Mouse (Mus musculus) gastrocnemius, adult 2 months (tissue): ENCODE results near the gene Ckap2. TPM values are rescaled to one million over a fixed set of nuclear protein-coding genes. Genes with fewer than 3 reads are reported as not detected.
"Not testable (repeated sequence)": the region's sequence is repeated elsewhere in the genome, so short reads cannot be mapped to it uniquely, and the experiment has no call there.

Source experiments
- DNase-seq: peaks from one replicate; pipeline ENCODE4 v3.0.0; 2022
- H3K27ac ChIP-seq: fragments of 200-600 bp; 2 replicates; pipeline ENCODE4 v1.8.1; 2022; ENCODE audit warnings: mild to moderate bottlenecking
- H3K4me3 ChIP-seq: fragments of 200-600 bp; 2 replicates; pipeline ENCODE4 v1.8.1; 2022; ENCODE audit warnings: mild to moderate bottlenecking, moderate library complexity
- CTCF ChIP-seq: fragments of 200-600 bp; IDR thresholded peaks from 2 replicates; pipeline ENCODE4 v1.8.1; 2022; ENCODE audit warnings: antibody characterized with exemption, mild to moderate bottlenecking, moderate library complexity
- intact Hi-C: fragments of 180-260 bp; cut with DNase I; formaldehyde crosslinking; loops from one replicate; pipeline ENCODE4 v1.15.1; 2025
- total RNA-seq, 2 experiments: library from RNA; stranded (reverse); gene quantifications; 2 replicates each; pipeline ENCODE4 v1.2.3; 2021

Ckap2 gene
- total RNA-seq, 2 experiments from 2014 or later: not detected

DNA sequence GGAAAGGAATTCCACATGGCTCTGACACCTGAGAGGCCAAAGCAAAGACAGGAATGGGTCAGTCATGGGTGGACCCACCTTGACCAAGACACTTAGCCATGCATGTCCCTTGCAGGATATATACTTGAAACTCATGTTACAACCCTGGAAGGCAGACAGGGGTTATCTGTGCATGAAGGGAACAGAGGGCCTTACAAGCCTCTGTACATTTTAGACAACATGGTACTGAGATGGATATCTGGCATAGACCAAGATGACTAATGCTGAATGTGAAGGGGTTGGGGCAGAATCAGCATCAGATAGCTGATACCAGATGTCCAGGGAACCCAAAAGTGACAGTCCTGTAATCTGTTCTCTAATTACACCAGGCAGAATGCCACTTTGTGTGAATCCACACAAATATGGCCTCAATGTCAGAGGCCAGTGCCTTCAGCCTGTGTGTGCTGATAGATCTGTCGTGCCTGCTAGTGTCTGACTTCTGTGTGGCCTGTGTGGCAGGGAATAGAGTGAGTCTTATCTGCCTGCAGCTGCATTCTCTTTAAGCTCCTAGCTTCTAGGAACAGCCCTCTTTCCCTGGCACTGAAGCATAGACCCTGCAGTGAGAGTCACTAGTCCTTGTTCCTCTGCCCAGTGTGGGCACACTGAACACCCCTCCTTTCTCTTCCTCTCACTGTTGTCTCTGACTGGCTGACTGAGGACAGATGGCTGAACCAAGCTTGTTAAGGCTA is 41.7 kb downstream of the Ckap2 start:
- intact Hi-C loops: loop anchor here (2.0 kb wide), 1 partner anchor 21 kb away; no protein-coding TSS in a partner anchor
- TF ChIP-seq CTCF: no peak
- DNase-seq: no peak
- no peak overlapping the region for H3K4me3 ChIP-seq
- peak overlapping the region; percentile 88 for H3K27ac ChIP-seq

DNA sequence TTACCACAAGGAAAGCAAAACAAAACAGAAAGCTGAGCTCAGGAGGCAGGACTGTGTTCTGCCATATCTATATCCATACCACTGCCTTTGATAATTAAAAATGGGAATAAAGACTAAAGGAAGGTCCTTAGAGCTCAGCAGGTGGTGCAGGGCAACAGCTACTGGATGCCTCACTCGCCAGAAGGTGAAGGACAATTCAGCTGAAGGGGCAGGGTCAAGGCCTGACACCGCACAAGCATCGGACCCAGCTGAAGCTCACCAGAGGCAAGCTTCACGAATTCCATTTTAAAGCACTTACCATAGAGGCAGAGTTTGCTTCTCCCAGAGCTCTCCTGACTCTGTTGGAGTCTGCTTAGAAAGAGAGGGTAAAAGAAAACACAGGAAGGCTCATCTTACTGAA is 43.0 kb downstream of the Ckap2 start:
- TF ChIP-seq CTCF: no peak
- DNase-seq: no peak
- H3K4me3 ChIP-seq: no peak overlapping the region
- H3K27ac ChIP-seq: peak overlapping the region; percentile 88
- intact Hi-C loops: loop anchor here (2.0 kb wide), 1 partner anchor 22 kb away; no protein-coding TSS in a partner anchor

DNA sequence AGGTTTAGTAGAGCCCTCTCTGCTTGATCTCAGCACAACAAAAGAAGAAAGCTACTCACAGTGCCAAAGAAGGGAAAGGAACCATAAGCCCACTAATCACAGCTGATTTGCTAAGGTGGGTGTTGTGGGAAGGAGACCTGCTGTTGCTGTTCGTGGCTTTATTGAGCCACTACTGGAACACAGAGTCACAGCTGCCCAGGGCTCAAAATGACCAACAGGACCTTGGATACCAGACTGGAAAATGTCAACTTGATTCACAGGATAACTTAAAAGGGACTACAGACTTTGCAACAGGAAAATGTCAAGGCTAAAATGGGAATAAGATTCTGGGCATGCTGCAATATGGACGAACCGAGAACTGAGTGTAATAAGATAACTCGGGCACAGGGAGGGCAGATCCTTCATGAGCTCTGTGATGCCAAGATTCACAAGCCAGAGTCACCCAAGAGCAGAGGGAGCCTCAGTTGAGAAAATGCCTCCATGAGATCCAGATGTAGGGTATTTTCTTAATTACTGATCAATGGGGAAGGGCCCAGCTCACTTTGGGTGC is 43.7 kb downstream of the Ckap2 start:
- peak overlapping the region; percentile 88 for H3K27ac ChIP-seq
- H3K4me3 ChIP-seq: no peak overlapping the region
- no peak for TF ChIP-seq CTCF
- intact Hi-C loops: loop anchor here (2.0 kb wide), 1 partner anchor 23 kb away; no protein-coding TSS in a partner anchor
- DNase-seq: peak; percentile 39

- intact Hi-C loops: not testable (repeated sequence)
- H3K4me3 ChIP-seq: peak overlapping the region; percentile 35
- DNase-seq: peak; percentile 82
- H3K27ac ChIP-seq: peak overlapping the region; percentile 89
Observed at GRCm38 (mm10) chr8:22136462-22136861, 49.2 kb downstream of the Ckap2 start.

GRCm38 (mm10) chr8:22134750-22135135 is 50.9 kb downstream of the Ckap2 start:
- TF ChIP-seq CTCF: no peak
- intact Hi-C loops: no loop called here
- Histone ChIP-seq H3K27ac (no peak overlapping the region), H3K4me3 (no peak overlapping the region)
- no peak for DNase-seq

- intact Hi-C loops: no loop called here
- Histone ChIP-seq H3K4me3 (no peak overlapping the region), H3K27ac (no peak overlapping the region)
- DNase-seq: no peak
- no peak for TF ChIP-seq CTCF
Observed at GRCm38 (mm10) chr8:22134078-22134749, 51.4 kb downstream of the Ckap2 start.

DNA sequence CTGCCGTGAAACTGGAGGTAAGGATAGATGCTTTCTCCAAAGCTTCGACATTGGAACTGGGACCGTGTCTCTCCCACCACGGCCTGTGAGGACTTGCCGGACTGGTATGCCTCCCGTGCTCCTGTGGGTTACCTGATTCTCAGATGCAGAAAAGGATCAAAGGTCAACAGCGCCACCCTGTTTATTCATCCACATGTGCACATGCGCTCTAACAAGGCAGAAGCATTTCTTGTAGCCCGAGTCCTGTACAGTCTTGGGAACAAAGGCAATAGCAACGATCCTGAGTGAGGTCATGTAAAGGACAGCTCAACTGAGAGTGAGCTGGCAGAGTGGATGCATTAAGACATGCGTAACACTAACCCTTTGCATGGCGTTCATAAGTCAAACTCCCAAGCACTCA is 53.6 kb downstream of the Ckap2 start:
- intact Hi-C loops: no loop called here
- no peak overlapping the region for H3K4me3 ChIP-seq
- TF ChIP-seq CTCF: no peak
- no peak for DNase-seq
- peak overlapping the region; percentile 12; the same call in 1 of the 2 replicates for H3K27ac ChIP-seq

DNA sequence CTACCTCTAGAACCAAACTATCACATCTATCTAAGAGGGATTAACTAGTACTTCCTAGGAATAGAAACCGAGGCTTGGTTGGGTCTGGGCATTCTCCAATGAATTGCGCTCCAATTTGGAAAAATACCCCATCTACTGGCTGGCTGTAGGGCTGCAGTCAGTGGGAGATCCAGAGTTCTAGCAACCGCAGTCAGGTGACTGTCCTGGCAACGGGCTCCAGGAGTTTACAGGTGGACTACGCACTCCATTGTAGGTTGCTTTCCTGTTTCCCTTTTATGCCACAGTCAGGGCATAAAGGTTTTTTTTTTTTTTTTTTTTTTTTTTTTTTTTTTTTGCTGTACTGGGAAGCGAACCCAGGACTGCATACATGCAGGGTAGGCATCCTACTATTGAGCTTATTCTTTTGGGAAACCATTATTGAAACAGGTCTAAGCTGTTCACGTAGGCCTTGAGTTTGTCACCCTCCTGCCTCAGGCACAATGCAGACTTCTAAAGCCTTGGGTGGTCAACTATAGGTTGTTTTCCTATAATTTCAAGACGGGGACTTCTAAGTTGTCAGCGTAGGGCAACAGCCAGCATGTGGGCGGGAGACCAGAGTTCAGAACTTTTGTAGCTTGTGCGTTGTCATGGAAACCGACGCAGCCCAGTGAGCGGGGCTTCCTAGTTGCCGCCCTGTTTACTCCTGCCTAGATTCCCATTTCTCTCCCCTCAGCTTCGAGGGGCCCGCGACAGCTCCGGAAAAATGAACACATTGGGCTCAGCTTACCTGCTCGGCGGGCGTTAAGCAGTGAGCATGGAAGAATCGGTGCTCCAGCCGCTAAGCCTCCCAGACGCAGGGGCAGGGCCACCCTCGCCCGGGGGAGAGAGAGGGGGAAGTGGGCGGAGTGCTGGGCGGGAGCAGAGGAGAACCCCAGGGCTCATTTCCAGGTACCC is 61.1 kb downstream of the Ckap2 start, which contains the start of gene Nek5:
TSS of gene Nek5 (minus strand) at position 834 of the 933 bp plus-strand sequence.
- DNase-seq: peak; percentile 42
- intact Hi-C loops: no loop called here
- Histone ChIP-seq H3K4me3 (peak within 1 kb of the TSS; percentile 73), H3K27ac (peak within 1 kb of the TSS; percentile 25)
- TF ChIP-seq CTCF: peak; percentile 59

Other genes with a start within 250 kb of the Ckap2 start
- gene Defb35, start 247.5 kb downstream of the Ckap2 start, total RNA-seq: not detected
- gene Defb13, start 239.1 kb downstream of the Ckap2 start, total RNA-seq: not detected
- not detected for gene Fam90a1a, start 227.1 kb downstream of the Ckap2 start, total RNA-seq
- not detected for gene Ccdc70, start 216.0 kb downstream of the Ckap2 start, total RNA-seq
- under 1 TPM in 1 of 2 experiments, not detected in 1; 0.06 TPM for gene Atp7b, start 125.5 kb downstream of the Ckap2 start, total RNA-seq
- gene Alg11, start 125.1 kb downstream of the Ckap2 start, total RNA-seq: 1 to 10 TPM; 6.1 to 7.6 TPM
- under 1 TPM; 0.22 to 0.48 TPM for gene Nek5, start 60.8 kb downstream of the Ckap2 start, total RNA-seq
- gene Nek3, start 19.4 kb downstream of the Ckap2 start, total RNA-seq: 1 to 10 TPM; 2.8 to 3.4 TPM
- 10 to 100 TPM; 31.6 to 31.8 TPM for gene Vps36, start 7.0 kb upstream of the Ckap2 start, total RNA-seq
- gene Thsd1, start 41.5 kb upstream of the Ckap2 start, total RNA-seq: 1 to 10 TPM; 1.6 to 1.9 TPM
- gene Tpte, start 97.6 kb upstream of the Ckap2 start, total RNA-seq: not detected
- gene Slc25a15, start 212.8 kb upstream of the Ckap2 start, total RNA-seq: 10 to 100 TPM; 10.2 to 14.1 TPM
- gene Mrps31, start 225.5 kb upstream of the Ckap2 start, total RNA-seq: 10 to 100 TPM; 25.7 to 37.8 TPM